Mouse (Mus musculus): ENCODE results near the gene Sned1. TPM values are rescaled to one million over a fixed set of nuclear protein-coding genes. Genes with fewer than 3 reads are reported as not detected.
"Not testable (repeated sequence)": the region's sequence is repeated elsewhere in the genome, so short reads cannot be mapped to it uniquely, and the experiment has no call there.

Gene Sned1
- polyA plus RNA-seq (2017; shearing (Covaris generic)), result under 1 TPM; 0.05 to 0.28 (median 0.09) TPM

GRCm38 (mm10) chr1:93235576-93236544 is at the start of gene Sned1:
Gene Sned1, plus strand, starts transcription at chr1:93235841.
- no peak for ATAC-seq

- ATAC-seq, result no peak
Observed at GRCm38 (mm10) chr1:93190726-93191305, 44.8 kb upstream of the Sned1 start.

- no peak for ATAC-seq
Observed at GRCm38 (mm10) chr1:93194961-93195360, 40.7 kb upstream of the Sned1 start.

- not testable (repeated sequence) for ATAC-seq
Observed at GRCm38 (mm10) chr1:93197454-93197853, 38.2 kb upstream of the Sned1 start.

GRCm38 (mm10) chr1:93197916-93198315 is 37.7 kb upstream of the Sned1 start:
- no peak for ATAC-seq

- ATAC-seq, result no peak
Observed at GRCm38 (mm10) chr1:93206277-93206970, 29.2 kb upstream of the Sned1 start.

GRCm38 (mm10) chr1:93207536-93208064 is 28.0 kb upstream of the Sned1 start:
- ATAC-seq, result no peak

- ATAC-seq, result no peak
Observed at GRCm38 (mm10) chr1:93210213-93210641, 25.4 kb upstream of the Sned1 start.

GRCm38 (mm10) chr1:93211019-93211418 is 24.6 kb upstream of the Sned1 start:
- no peak for ATAC-seq

GRCm38 (mm10) chr1:93211549-93212220 is 24.0 kb upstream of the Sned1 start:
- ATAC-seq, result no peak

GRCm38 (mm10) chr1:93212441-93212840 is 23.2 kb upstream of the Sned1 start:
- no peak for ATAC-seq

GRCm38 (mm10) chr1:93214612-93215011 is 21.0 kb upstream of the Sned1 start:
- ATAC-seq, result no peak

- no peak for ATAC-seq
Observed at GRCm38 (mm10) chr1:93216839-93217497, 18.7 kb upstream of the Sned1 start.

GRCm38 (mm10) chr1:93217530-93217929 is 18.1 kb upstream of the Sned1 start:
- ATAC-seq, result no peak

GRCm38 (mm10) chr1:93220776-93221175 is 14.9 kb upstream of the Sned1 start:
- ATAC-seq, result no peak

GRCm38 (mm10) chr1:93223972-93224371 is 11.7 kb upstream of the Sned1 start:
- ATAC-seq, result no peak

- ATAC-seq, result no peak
Observed at GRCm38 (mm10) chr1:93225226-93225625, 10.4 kb upstream of the Sned1 start.

- ATAC-seq, result no peak
Observed at GRCm38 (mm10) chr1:93225731-93226520, 9.7 kb upstream of the Sned1 start.

- ATAC-seq, result no peak
Observed at GRCm38 (mm10) chr1:93227303-93227975, 8.2 kb upstream of the Sned1 start.

- no peak for ATAC-seq
Observed at GRCm38 (mm10) chr1:93227976-93228365, 7.7 kb upstream of the Sned1 start.
